12 mouse cellular contexts compared by ENCODE assay signal in the genomic region with DNA sequence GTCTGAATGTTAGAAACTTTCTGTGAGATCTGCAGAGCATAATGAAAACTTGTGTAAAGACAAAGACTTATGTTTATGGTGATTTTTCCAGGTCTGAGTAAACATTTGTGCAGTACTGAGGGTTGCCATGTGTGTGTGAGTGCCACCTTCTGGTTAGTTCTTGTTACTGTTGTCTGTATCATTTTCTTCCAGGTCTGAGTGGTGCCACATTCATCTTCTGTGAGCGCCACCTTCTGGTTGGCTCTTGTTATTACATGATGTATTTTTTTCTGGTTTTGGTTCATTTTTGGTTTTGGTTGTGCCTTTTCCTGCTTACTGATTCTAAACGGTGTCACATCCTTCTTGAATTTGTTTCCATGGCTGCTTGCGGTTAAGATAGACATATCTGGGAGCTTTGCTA. TPM values are rescaled to one million over a fixed set of nuclear protein-coding genes. Genes with fewer than 3 reads are reported as not detected.
DNase-seq lines count a peak whose midpoint lies in the region; ATAC-seq and TF ChIP-seq lines count a peak whose summit lies in the region.
"Had no signal": no experiment of that assay in that cellular context is flagged by ENCODE, and none has a peak within 500 bp of the region (broad histone marks: within the 10 kb centered on the region; RNA-seq: fewer than 3 reads in every experiment).

No protein-coding gene starts in this region.

- DNase-seq in forebrain, postnatal 0 days = peak; percentile 27
- DNase-seq in left cerebral cortex, postnatal 14 days (ENCODE audit: low spot score in 2 of 2) = peak; percentile 5 to 53
- DNase-seq in left cerebral cortex, postnatal 36 days (ENCODE audit: low spot score in 2 of 2) = no peak
- DNase-seq in c-Kit-positive CD71-positive TER-119-positive erythroid progenitor cells, embryonic 14.5 days (ENCODE audit: low spot score) = peak; percentile 3
- no peak for DNase-seq in urinary bladder, adult 2 months (ENCODE audit: low spot score)
- no peak for DNase-seq in thymus, postnatal 0 days (ENCODE audit: low spot score)
- DNase-seq: thymus, postnatal 14 days had no signal

- TF ChIP-seq CTCF in forebrain, postnatal 0 days (IDR thresholded peaks at IDR 0.05; ENCODE audit: low read depth) = peak; percentile 70
- TF ChIP-seq CTCF in E14TG2a.4 (conservative IDR thresholded peaks at IDR 0.05; ENCODE audit: low read length) = peak; percentile 49

- H3K9ac ChIP-seq in forebrain, postnatal 0 days = no peak overlapping the region
- H3K9ac ChIP-seq in forebrain, embryonic 13.5 days = no peak overlapping the region
- H3K9ac ChIP-seq: hindbrain, embryonic 15.5 days; lung, embryonic 15.5 days had no signal

- H3K4me1 ChIP-seq in forebrain, postnatal 0 days (ENCODE audit: insufficient read depth) = no peaks in the 10 kb centered on the region
- no peaks in the 10 kb centered on the region for H3K4me1 ChIP-seq in forebrain, embryonic 13.5 days
- no peaks in the 10 kb centered on the region for H3K4me1 ChIP-seq in E14TG2a.4 (replicated peaks; ENCODE audit: low read depth, low read length)
- H3K4me1 ChIP-seq: hindbrain, embryonic 15.5 days; lung, embryonic 15.5 days had no signal

- 68% methylated on average over 3 of the region's 3 CpGs for WGBS in forebrain, postnatal 0 days
- WGBS in forebrain, embryonic 13.5 days = 69% methylated on average over 3 of the region's 3 CpGs

- H3K27ac ChIP-seq in forebrain, postnatal 0 days (ENCODE audit: low read depth, low read length) = no peak overlapping the region
- no peak overlapping the region for H3K27ac ChIP-seq in forebrain, embryonic 13.5 days
- H3K27ac ChIP-seq: hindbrain, embryonic 15.5 days; lung, embryonic 15.5 days had no signal

- H3K4me3 ChIP-seq in forebrain, postnatal 0 days (ENCODE audit: low read depth, low read length) = no peak overlapping the region
- no peak overlapping the region for H3K4me3 ChIP-seq in forebrain, embryonic 13.5 days
- no peak overlapping the region for H3K4me3 ChIP-seq in E14TG2a.4 (replicated peaks; ENCODE audit: low read length)
- H3K4me3 ChIP-seq: hindbrain, embryonic 15.5 days; lung, embryonic 15.5 days had no signal

- intact Hi-C loops in left cerebral cortex, postnatal 14 days (cut with DNase I) = no loop called here
- intact Hi-C loops in left cerebral cortex, postnatal 36 days (cut with DNase I) = no loop called here

- no peaks in the 10 kb centered on the region for H3K36me3 ChIP-seq in forebrain, postnatal 0 days (ENCODE audit: insufficient read depth)
- no peaks in the 10 kb centered on the region for H3K36me3 ChIP-seq in forebrain, embryonic 13.5 days (ENCODE audit: poor library complexity, severe bottlenecking)
- H3K36me3 ChIP-seq in E14TG2a.4 (ENCODE audit: insufficient read depth, low read length) = no peaks in the 10 kb centered on the region
- H3K36me3 ChIP-seq: hindbrain, embryonic 15.5 days; lung, embryonic 15.5 days had no signal

- peak; percentile 58 for ATAC-seq in forebrain, postnatal 0 days
- no peak for ATAC-seq in forebrain, embryonic 13.5 days

- H3K27me3 ChIP-seq in forebrain, postnatal 0 days (ENCODE audit: insufficient read depth, low read length) = no peaks in the 10 kb centered on the region
- H3K27me3 ChIP-seq in forebrain, embryonic 13.5 days = no peaks in the 10 kb centered on the region
- no peaks in the 10 kb centered on the region for H3K27me3 ChIP-seq in E14TG2a.4 (ENCODE audit: insufficient read depth, low read length)
- H3K27me3 ChIP-seq: hindbrain, embryonic 15.5 days; lung, embryonic 15.5 days had no signal

- no peak overlapping the region for H3K4me2 ChIP-seq in forebrain, postnatal 0 days (ENCODE audit: low read depth)
- no peak overlapping the region for H3K4me2 ChIP-seq in forebrain, embryonic 13.5 days
- H3K4me2 ChIP-seq: hindbrain, embryonic 15.5 days; lung, embryonic 15.5 days had no signal

- H3K9me3 ChIP-seq in forebrain, postnatal 0 days (ENCODE audit: low read length) = 0 out of 2 replicates have a peak, but pooled peaks cover 4% of the 10 kb centered on the region
- peaks cover 32% of the 10 kb centered on the region for H3K9me3 ChIP-seq in forebrain, embryonic 13.5 days (replicated peaks)
- peaks cover 61% of the 10 kb centered on the region for H3K9me3 ChIP-seq in E14TG2a.4 (ENCODE audit: low read length)
- H3K9me3 ChIP-seq: hindbrain, embryonic 15.5 days had no signal

RNA-seq across cellular contexts. Expression of a gene that starts 45.0 kb away (rescaled TPM):
- 0.52 and 0.62 TPM in 2 replicates for total RNA-seq in forebrain, postnatal 0 days (2014; rRNA removed)
- 0.10 TPM in 1 of 2 replicates, not detected in the other for polyA plus RNA-seq in forebrain, postnatal 0 days (2015; fragmentation: Nextera tagmentation; extraction: Ambion mirVana)
- polyA plus RNA-seq in forebrain, embryonic 13.5 days (2015; fragmentation: Nextera tagmentation; extraction: Ambion mirVana) = 0.16 and 0.21 TPM in 2 replicates
- not detected for total RNA-seq in left cerebral cortex, postnatal 14 days (2021)
- total RNA-seq in left cerebral cortex, postnatal 36 days (2021) = not detected
- polyA plus RNA-seq in urinary bladder, adult 2 months (2012; rRNA removed) = not detected in 2 replicates
- polyA plus RNA-seq in thymus, postnatal 0 days (2015; fragmentation: Nextera tagmentation; extraction: Ambion mirVana) = not detected in 2 replicates
- total RNA-seq: gastrocnemius, adult 8-10 months had no signal

Comparison
In these comparisons a context has a peak if more than half of its experiments do, and no peak if none do; other contexts are left out.
1. DNase-seq: peak in forebrain, postnatal 0 days (single experiment), left cerebral cortex, postnatal 14 days (2 of 2) and c-Kit-positive CD71-positive TER-119-positive erythroid progenitor cells, embryonic 14.5 days (single experiment); none in left cerebral cortex, postnatal 36 days (0 of 2), urinary bladder, adult 2 months (single experiment) and thymus, postnatal 0 days (single experiment).